Mouse (Mus musculus): ENCODE data around the gene Dhrs2. TPM values are rescaled to one million over a fixed set of nuclear protein-coding genes. Genes with fewer than 3 reads are reported as not detected.

Dhrs2 gene
- polyA plus RNA-seq, 1 experiment from 2014 or later, result not detected

GRCm38 (mm10) chr14:55273023-55273422 is 51.2 kb downstream of the Dhrs2 start:
- H3K4me3 ChIP-seq (ENCODE audit: low read depth, low read length), result no peak overlapping the region
- H3K9ac ChIP-seq (ENCODE audit: low read length), result no peak overlapping the region
- no peaks in the 10 kb centered on the region for H3K4me1 ChIP-seq (replicated peaks; ENCODE audit: control insufficient read depth, insufficient read depth, low read length)
- no peaks in the 10 kb centered on the region for H3K27me3 ChIP-seq (ENCODE audit: control insufficient read depth, insufficient read depth, low read length)
- 81% methylated on average over 4 of the region's 4 CpGs for WGBS
- DNase-seq (ENCODE audit: low spot score) (no peak), ATAC-seq (replicated peaks; ENCODE audit: low FRiP score) (no peak)
- H3K9me3 ChIP-seq (ENCODE audit: control insufficient read depth, low read length), result no peaks in the 10 kb centered on the region
- no peaks in the 10 kb centered on the region for H3K36me3 ChIP-seq (ENCODE audit: control insufficient read depth, insufficient read depth, low read length)
- H3K4me2 ChIP-seq (ENCODE audit: low read depth, low read length, severe bottlenecking), result no peak overlapping the region
- H3K27ac ChIP-seq (ENCODE audit: low read depth, low read length), result no peak overlapping the region

- 96% methylated on average over 6 of the region's 6 CpGs for WGBS
- no peak overlapping the region for H3K4me3 ChIP-seq (ENCODE audit: low read depth, low read length)
- H3K4me1 ChIP-seq (replicated peaks; ENCODE audit: control insufficient read depth, insufficient read depth, low read length), result no peaks in the 10 kb centered on the region
- H3K36me3 ChIP-seq (ENCODE audit: control insufficient read depth, insufficient read depth, low read length), result no peaks in the 10 kb centered on the region
- H3K27me3 ChIP-seq (ENCODE audit: control insufficient read depth, insufficient read depth, low read length), result no peaks in the 10 kb centered on the region
- no peak overlapping the region for H3K9ac ChIP-seq (ENCODE audit: low read length)
- no peak overlapping the region for H3K27ac ChIP-seq (ENCODE audit: low read depth, low read length)
- no peak for ATAC-seq (replicated peaks; ENCODE audit: low FRiP score)
- no peak overlapping the region for H3K4me2 ChIP-seq (ENCODE audit: low read depth, low read length, severe bottlenecking)
- no peaks in the 10 kb centered on the region for H3K9me3 ChIP-seq (ENCODE audit: control insufficient read depth, low read length)
- DNase-seq (ENCODE audit: low spot score), result no peak
Measured at GRCm38 (mm10) chr14:55274810-55275209, 53.0 kb downstream of the Dhrs2 start.

- H3K9me3 ChIP-seq (ENCODE audit: control insufficient read depth, low read length), result no peaks in the 10 kb centered on the region
- no peaks in the 10 kb centered on the region for H3K4me1 ChIP-seq (replicated peaks; ENCODE audit: control insufficient read depth, insufficient read depth, low read length)
- no peak overlapping the region for H3K9ac ChIP-seq (ENCODE audit: low read length)
- no peak for ATAC-seq (replicated peaks; ENCODE audit: low FRiP score)
- DNase-seq (ENCODE audit: low spot score), result no peak
- H3K27me3 ChIP-seq (ENCODE audit: control insufficient read depth, insufficient read depth, low read length), result no peaks in the 10 kb centered on the region
- no peak overlapping the region for H3K27ac ChIP-seq (ENCODE audit: low read depth, low read length)
- WGBS, result 89% methylated on average over 7 of the region's 7 CpGs
- H3K36me3 ChIP-seq (ENCODE audit: control insufficient read depth, insufficient read depth, low read length), result no peaks in the 10 kb centered on the region
- no peak overlapping the region for H3K4me3 ChIP-seq (ENCODE audit: low read depth, low read length)
- no peak overlapping the region for H3K4me2 ChIP-seq (ENCODE audit: low read depth, low read length, severe bottlenecking)
Measured at GRCm38 (mm10) chr14:55279322-55280069, 57.7 kb downstream of the Dhrs2 start.

Other genes with a start within 250 kb of the Dhrs2 start
- not detected in 2 replicates for gene Gm17428, start 245.1 kb upstream of the Dhrs2 start, polyA plus RNA-seq (2014; fragmentation: Nextera tagmentation; extraction: Ambion mirVana)
- 0.11 and 0.52 TPM in 2 replicates for gene Myh7, start 227.4 kb upstream of the Dhrs2 start, polyA plus RNA-seq (2014; fragmentation: Nextera tagmentation; extraction: Ambion mirVana)
- 94.1 and 95.8 TPM in 2 replicates for gene Ngdn, start 206.6 kb upstream of the Dhrs2 start, polyA plus RNA-seq (2014; fragmentation: Nextera tagmentation; extraction: Ambion mirVana)
- 15.9 TPM in 2 replicates for gene Zfhx2, start 129.7 kb upstream of the Dhrs2 start, polyA plus RNA-seq (2014; fragmentation: Nextera tagmentation; extraction: Ambion mirVana)
- 28.6 and 31.1 TPM in 2 replicates for gene Thtpa, start 127.2 kb upstream of the Dhrs2 start, polyA plus RNA-seq (2014; fragmentation: Nextera tagmentation; extraction: Ambion mirVana)
- 13.9 and 14.8 TPM in 2 replicates for gene Ap1g2, start 115.4 kb upstream of the Dhrs2 start, polyA plus RNA-seq (2014; fragmentation: Nextera tagmentation; extraction: Ambion mirVana)
- 2.9 and 3.7 TPM in 2 replicates for gene Jph4, start 105.1 kb upstream of the Dhrs2 start, polyA plus RNA-seq (2014; fragmentation: Nextera tagmentation; extraction: Ambion mirVana)

Data from forebrain, embryonic 11.5 days (tissue).